8 mouse cellular contexts compared by ENCODE assay signal in the genomic region with DNA sequence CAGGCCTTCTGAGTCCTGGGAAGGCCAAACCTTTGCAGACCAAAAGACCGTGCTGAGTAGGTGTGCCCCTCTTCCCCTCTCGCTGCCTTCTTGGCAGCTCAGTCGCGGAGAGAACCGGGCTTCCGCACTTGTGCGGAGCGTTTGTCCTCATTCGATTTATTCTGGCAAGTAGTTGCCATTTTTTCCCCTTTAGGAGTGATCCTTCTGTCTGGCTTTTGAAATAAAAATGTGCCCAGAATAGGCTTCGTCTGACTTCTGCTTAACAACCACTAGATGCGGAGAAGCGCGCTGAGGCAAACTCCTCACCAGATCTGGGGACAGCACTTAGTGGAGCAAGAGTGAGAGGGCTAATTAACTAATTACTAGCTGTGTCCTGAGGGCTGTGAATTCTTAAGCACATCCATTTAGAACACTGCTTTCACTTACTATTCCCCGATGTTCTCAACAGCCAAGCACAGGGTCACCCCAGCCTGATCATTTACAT. TPM values are rescaled to one million over a fixed set of nuclear protein-coding genes. Genes with fewer than 3 reads are reported as not detected.
DNase-seq lines count a peak whose midpoint lies in the region; ATAC-seq and TF ChIP-seq lines count a peak whose summit lies in the region.

No protein-coding gene starts in this region.

- H3K27ac ChIP-seq in gastrocnemius, adult 2 months = peak overlapping the region; percentile 91
- peak overlapping the region; percentile 84 for H3K27ac ChIP-seq in embryonic facial prominence, embryonic 13.5 days

- peak overlapping the region; percentile 69 for H3K4me3 ChIP-seq in gastrocnemius, adult 2 months
- H3K4me3 ChIP-seq in embryonic facial prominence, embryonic 13.5 days = peak overlapping the region; percentile 57

- H3K27me3 ChIP-seq in embryonic facial prominence, embryonic 13.5 days = peaks cover 31% of the 10 kb centered on the region
- peaks cover 1% of the 10 kb centered on the region; the same call in 1 of the 2 replicates for H3K27me3 ChIP-seq in splenic B cell, adult 2 months (ENCODE audit: control insufficient read depth, insufficient read depth, low read length, poor library complexity, severe bottlenecking)

- H3K36me3 ChIP-seq in embryonic facial prominence, embryonic 13.5 days = no peaks in the 10 kb centered on the region
- H3K36me3 ChIP-seq in splenic B cell, adult 2 months (ENCODE audit: control insufficient read depth, insufficient read depth, low read length, poor library complexity, severe bottlenecking) = no peaks in the 10 kb centered on the region

- WGBS in embryonic facial prominence, embryonic 13.5 days = 2% methylated on average over 14 of the region's 14 CpGs

- peak overlapping the region; percentile 77 for H3K9ac ChIP-seq in embryonic facial prominence, embryonic 13.5 days

- 0 out of 2 replicates have a peak, but pooled peaks have one; percentile 52 for ATAC-seq in embryonic facial prominence, embryonic 13.5 days (ENCODE audit: insufficient number of reproducible peaks, insufficient read depth, low FRiP score, low TSS enrichment, low read depth)

- H3K9me3 ChIP-seq in embryonic facial prominence, embryonic 13.5 days = no peaks in the 10 kb centered on the region

- peaks cover 18% of the 10 kb centered on the region; the same call in 1 of the 2 replicates for H3K4me1 ChIP-seq in embryonic facial prominence, embryonic 13.5 days

- DNase-seq in gastrocnemius, adult 2 months = peak; percentile 42
- no peak for DNase-seq in gastrocnemius, postnatal 25 days
- DNase-seq in adrenal gland, adult 2 months = peak; percentile 69
- peak; percentile 74 to 75 for DNase-seq in heart, postnatal 10 days
- DNase-seq in layer of hippocampus, adult 9-11 months = peak; percentile 58
- DNase-seq in lung, postnatal 4 days = peak; percentile 46 to 49
- peak; percentile 38 for DNase-seq in splenic B cell, adult 2 months (ENCODE audit: low read depth, low spot score)

- TF ChIP-seq CTCF in gastrocnemius, adult 2 months (IDR thresholded peaks at IDR 0.05) = peak; percentile 39; the same call in 1 of the 2 replicates

- intact Hi-C loops in gastrocnemius, adult 2 months (cut with DNase I) = loop anchor here (2.0 kb wide), 1 partner anchor 19 kb away; no protein-coding TSS in a partner anchor
- intact Hi-C loops in heart, postnatal 10 days (cut with DNase I) = no loop called here

- peak overlapping the region; percentile 73 for H3K4me2 ChIP-seq in embryonic facial prominence, embryonic 13.5 days

RNA-seq across cellular contexts. Expression of gene Nfia, which starts 14.5 kb away (rescaled TPM):
- 10 to 100 TPM; 57.0 to 57.8 TPM for total RNA-seq in gastrocnemius, adult 2 months (2021)
- total RNA-seq in gastrocnemius, postnatal 25 days (2021) = 10 to 100 TPM; 54.7 to 55.0 TPM
- 100 to 1,000 TPM; 132 to 174 TPM for total RNA-seq in adrenal gland, adult 2 months (2021)
- 60.7 and 83.3 TPM in 2 replicates for polyA plus RNA-seq in adrenal gland, adult 2 months (2012; rRNA removed)
- 59.9 and 71.0 TPM in 2 replicates for polyA plus RNA-seq in embryonic facial prominence, embryonic 13.5 days (2015; fragmentation: Nextera tagmentation; extraction: Ambion mirVana)
- 100 to 1,000 TPM; 196 to 199 TPM for total RNA-seq in heart, postnatal 10 days (2021)

RNA-seq across cellular contexts. Expression of gene E130114P18Rik, which starts 19.9 kb away (rescaled TPM):
- total RNA-seq in gastrocnemius, adult 2 months (2021) = not detected
- under 1 TPM in 1 of 2 experiments, not detected in 1; 0.41 TPM for total RNA-seq in gastrocnemius, postnatal 25 days (2021)
- not detected for total RNA-seq in adrenal gland, adult 2 months (2021)
- 0.07 TPM in 1 of 2 replicates, not detected in the other for polyA plus RNA-seq in adrenal gland, adult 2 months (2012; rRNA removed)
- 5.0 and 7.5 TPM in 2 replicates for polyA plus RNA-seq in embryonic facial prominence, embryonic 13.5 days (2015; fragmentation: Nextera tagmentation; extraction: Ambion mirVana)
- total RNA-seq in heart, postnatal 10 days (2021) = under 1 TPM; 0.34 to 0.47 TPM
